Mouse (Mus musculus) gastrocnemius, adult 2 months (tissue): Measurements from ENCODE around the gene Tldc1. TPM values are rescaled to one million over a fixed set of nuclear protein-coding genes. Genes with fewer than 3 reads are reported as not detected.

Source experiments
- DNase-seq: peaks from one replicate; pipeline ENCODE4 v3.0.0; 2022
- H3K27ac ChIP-seq: fragments of 200-600 bp; 2 replicates; pipeline ENCODE4 v1.8.1; 2022; ENCODE audit warnings: mild to moderate bottlenecking
- H3K4me3 ChIP-seq: fragments of 200-600 bp; 2 replicates; pipeline ENCODE4 v1.8.1; 2022; ENCODE audit warnings: mild to moderate bottlenecking, moderate library complexity
- CTCF ChIP-seq: fragments of 200-600 bp; IDR thresholded peaks from 2 replicates; pipeline ENCODE4 v1.8.1; 2022; ENCODE audit warnings: antibody characterized with exemption, mild to moderate bottlenecking, moderate library complexity
- intact Hi-C: fragments of 180-260 bp; cut with DNase I; formaldehyde crosslinking; loops from one replicate; pipeline ENCODE4 v1.15.1; 2025
- total RNA-seq, 2 experiments: library from RNA; stranded (reverse); gene quantifications; 2 replicates each; pipeline ENCODE4 v1.2.3; 2021

Tldc1 gene
- total RNA-seq, 2 experiments from 2014 or later: 3.0 to 3.3 TPM

DNA sequence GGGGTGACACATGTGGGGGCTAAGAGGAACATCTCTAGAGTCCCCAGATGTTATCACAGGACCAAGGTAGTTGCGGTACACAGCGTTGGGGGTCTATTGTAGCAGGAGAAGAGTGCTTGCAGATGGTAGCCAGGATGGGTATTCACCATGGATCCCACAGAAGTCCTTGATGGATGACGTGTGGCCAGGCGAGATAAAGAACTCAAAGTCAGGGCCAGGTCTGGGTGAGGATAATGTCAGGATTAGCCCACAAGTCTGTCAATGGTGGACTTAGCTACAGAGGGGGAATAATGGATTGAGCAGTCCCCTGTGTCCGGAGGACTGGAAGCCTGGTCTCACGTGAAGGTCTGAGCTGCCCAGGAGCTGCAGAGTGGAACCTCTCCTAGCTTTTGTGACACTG lies 53.6 kb downstream of the Tldc1 start:
- DNase-seq: no peak
- no peak for TF ChIP-seq CTCF
- no peak overlapping the region for H3K27ac ChIP-seq
- no peak overlapping the region for H3K4me3 ChIP-seq
- intact Hi-C loops: no loop called here

DNA sequence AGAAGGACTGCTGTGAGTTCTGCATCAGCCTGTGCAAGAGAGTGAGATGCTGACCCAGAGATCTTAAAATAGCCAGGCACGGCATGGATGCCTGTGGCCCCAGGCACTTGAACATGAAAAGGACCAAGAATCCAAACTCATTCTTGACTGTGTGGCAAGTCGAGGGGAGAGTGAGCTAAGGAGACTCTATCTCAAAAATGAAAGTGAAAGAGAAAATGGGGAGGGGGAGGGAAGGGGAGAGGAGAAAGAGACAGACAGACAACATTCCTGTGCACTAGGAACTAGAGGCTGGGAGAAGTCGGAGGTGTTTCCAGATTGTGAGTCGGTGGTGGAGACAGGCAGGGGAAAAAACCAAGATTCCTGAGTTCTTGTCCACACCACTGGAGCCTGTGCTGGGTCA lies 54.5 kb downstream of the Tldc1 start:
- no peak for DNase-seq
- Histone ChIP-seq H3K27ac (no peak overlapping the region), H3K4me3 (no peak overlapping the region)
- intact Hi-C loops: no loop called here
- no peak for TF ChIP-seq CTCF

DNA sequence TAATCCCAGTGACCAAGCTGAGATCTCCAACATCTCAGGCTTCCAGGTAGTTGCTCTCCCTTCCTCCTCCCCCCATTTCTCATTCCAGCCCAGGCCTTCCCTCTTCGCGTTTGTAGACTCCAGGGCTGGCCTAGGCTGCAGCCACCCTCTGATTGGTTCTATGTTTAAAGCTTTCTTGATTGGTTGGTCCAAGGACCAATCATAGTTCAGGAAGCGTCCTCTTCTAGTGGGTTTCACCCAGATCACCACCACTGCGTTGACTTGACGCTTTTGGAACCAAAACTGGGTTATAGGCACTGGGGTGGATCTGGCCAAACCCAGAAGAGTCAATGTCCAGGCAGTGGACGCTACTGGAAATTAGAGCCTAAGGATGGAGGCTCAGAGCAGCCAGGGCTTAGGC lies 55.9 kb downstream of the Tldc1 start:
- no peak for TF ChIP-seq CTCF
- Histone ChIP-seq H3K27ac (no peak overlapping the region), H3K4me3 (no peak overlapping the region)
- no peak for DNase-seq
- intact Hi-C loops: no loop called here

DNA sequence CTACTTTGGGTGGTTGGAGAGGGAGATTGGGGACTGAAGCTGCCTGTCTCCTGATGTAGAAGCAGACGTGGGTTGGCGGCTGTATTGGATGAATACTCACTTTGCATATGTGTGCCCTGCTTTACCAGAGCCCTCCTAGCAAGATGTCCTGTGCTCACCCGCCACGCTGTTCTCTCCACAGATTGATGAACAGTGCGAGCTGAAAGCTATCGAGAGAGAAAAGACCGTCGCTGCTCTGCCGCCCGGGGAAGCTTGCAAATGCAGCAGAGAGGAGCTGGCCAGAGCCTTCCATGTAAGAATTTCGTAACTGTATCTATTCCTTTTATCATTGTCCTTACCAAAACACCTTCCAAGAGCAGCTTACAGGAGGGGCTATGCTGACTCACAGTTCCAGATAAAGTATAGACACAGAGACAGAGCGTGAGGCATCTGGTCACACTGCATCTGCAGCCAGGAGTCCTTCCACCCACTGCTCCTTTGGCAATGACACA lies 59.2 kb downstream of the Tldc1 start:
- Histone ChIP-seq H3K27ac (no peak overlapping the region), H3K4me3 (no peak overlapping the region)
- no peak for DNase-seq
- intact Hi-C loops: no loop called here
- no peak for TF ChIP-seq CTCF

DNA sequence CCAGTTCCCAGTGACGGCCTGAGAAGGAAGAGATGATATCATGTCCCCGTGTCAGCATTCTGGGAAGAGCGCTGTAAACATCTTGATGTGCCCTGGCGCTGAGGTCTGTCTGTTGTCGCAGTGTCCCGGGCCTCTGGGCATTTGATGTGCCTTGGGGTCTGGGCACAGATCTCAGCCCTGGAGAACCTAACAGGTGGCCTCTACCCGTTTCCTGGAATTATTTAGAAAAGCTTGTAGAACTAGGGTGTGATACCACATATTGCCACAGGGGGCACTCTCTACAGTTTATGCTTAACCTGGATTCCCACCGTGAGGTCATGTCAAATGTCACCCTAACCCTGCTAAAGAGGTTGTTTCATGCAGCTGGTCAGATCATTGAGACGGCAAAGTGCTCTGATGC lies 60.5 kb downstream of the Tldc1 start:
- peak; percentile 67 for TF ChIP-seq CTCF
- no peak overlapping the region for H3K4me3 ChIP-seq
- no peak for DNase-seq
- H3K27ac ChIP-seq: no peak overlapping the region
- intact Hi-C loops: no loop called here

DNA sequence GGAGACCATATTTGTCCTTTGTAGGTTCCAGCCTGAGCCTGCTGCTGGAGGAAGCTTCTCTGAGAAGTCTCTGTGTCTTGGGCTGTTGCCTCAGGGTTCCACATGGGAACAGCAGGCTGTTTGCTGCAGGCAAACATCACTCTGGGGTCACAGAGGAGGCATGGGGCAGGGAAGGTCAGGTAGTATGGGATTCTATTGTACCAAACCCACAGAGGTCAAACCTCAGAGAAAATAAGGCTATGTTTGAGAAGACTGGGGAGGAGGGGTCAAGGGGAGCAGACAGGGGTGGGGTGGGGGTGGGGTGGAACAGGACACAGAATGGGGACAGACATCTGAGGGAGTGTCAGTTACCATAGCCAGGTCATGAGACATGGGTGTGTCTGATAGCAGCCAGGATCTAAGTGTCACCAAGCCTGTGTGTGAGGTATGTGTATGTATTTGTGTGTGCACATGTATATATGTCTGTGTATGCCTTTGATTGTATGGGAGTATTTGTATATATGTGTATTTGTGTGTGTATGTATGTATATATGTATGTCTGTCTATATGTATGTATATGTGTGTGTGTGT lies 61.4 kb downstream of the Tldc1 start:
- H3K27ac ChIP-seq: no peak overlapping the region
- DNase-seq: no peak
- intact Hi-C loops: no loop called here
- H3K4me3 ChIP-seq: no peak overlapping the region
- TF ChIP-seq CTCF: no peak

DNA sequence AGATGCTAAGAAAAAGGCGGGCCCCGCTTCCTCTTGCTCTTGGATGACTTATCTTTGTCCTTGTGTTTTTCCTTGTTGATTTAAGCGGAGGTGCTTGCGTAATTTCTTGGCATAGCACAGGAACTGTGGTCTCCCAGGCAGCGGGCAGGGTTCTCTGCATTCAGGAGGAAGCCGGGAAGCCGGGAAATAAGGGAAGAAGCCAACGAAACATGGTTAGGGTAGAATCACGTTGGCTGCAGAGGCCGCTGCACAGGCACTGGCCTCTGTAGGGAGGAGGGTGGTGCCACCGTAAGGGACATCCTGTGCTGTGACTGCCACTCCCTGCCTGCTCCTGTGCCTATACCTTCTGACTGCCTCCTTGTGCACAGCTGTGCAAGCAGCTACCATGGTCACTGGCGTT lies 63.0 kb downstream of the Tldc1 start:
- no peak for DNase-seq
- TF ChIP-seq CTCF: no peak
- peak overlapping the region; percentile 38 for H3K27ac ChIP-seq
- intact Hi-C loops: no loop called here
- H3K4me3 ChIP-seq: no peak overlapping the region

DNA sequence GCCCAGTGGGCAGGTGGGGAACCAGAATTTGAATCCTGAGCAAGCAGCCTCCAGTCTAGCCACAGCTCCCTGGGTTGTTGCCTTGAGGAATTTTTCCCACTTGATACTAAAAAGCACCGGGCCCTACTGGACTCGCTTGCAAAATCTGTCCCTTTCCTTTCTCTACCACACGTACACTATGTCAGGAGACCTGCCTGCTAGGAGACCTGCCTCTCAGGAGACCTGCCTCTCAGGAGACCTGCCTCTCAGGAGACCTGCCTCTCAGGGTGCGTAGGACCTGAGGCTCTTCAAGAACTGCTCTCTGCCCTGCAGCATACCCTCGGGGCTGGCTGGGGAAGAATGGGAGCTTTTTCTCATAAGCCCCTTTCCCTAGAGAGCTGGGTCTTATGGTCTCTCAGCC lies 64.8 kb downstream of the Tldc1 start:
- no peak for TF ChIP-seq CTCF
- no peak overlapping the region for H3K4me3 ChIP-seq
- H3K27ac ChIP-seq: no peak overlapping the region
- intact Hi-C loops: no loop called here
- no peak for DNase-seq

DNA sequence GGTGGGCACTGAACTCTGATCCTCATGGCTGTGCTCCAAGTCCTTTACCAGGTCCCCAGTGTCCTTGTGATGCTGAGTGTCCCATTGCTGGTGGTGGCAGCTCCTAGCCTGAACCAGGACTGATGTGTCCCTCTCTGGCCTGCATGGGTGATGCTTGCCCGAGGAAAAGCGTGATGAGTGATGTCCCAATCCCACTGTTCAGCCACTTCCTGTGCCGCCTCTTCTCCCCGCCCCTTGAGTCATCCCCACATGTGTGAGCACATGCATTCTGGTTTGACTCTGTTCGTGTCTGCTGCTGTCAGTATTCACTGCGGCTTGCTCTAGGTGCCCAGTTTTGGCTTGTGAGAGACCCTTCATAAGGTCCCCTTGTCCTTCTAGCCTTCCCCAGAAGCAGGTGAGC lies 66.0 kb downstream of the Tldc1 start:
- intact Hi-C loops: no loop called here
- TF ChIP-seq CTCF: no peak
- Histone ChIP-seq H3K4me3 (no peak overlapping the region), H3K27ac (no peak overlapping the region)
- DNase-seq: peak; percentile 51

Other genes with a start within 250 kb of the Tldc1 start
- 10 to 100 TPM; 28.6 to 28.7 TPM for gene Mbtps1, start 219.7 kb downstream of the Tldc1 start, total RNA-seq
- gene Hsdl1, start 203.2 kb downstream of the Tldc1 start, total RNA-seq: 10 to 100 TPM; 15.9 to 16.6 TPM
- not detected for gene Dnaaf1, start 203.2 kb downstream of the Tldc1 start, total RNA-seq
- 1 to 10 TPM; 5.2 to 6.6 TPM for gene Taf1c, start 173.2 kb downstream of the Tldc1 start, total RNA-seq
- not detected for gene Adad2, start 165.7 kb downstream of the Tldc1 start, total RNA-seq
- gene Kcng4, start 142.7 kb downstream of the Tldc1 start, total RNA-seq: 10 to 100 TPM; 14.1 to 14.3 TPM
- 10 to 100 TPM; 96.5 to 98.7 TPM for gene Wfdc1, start 112.1 kb downstream of the Tldc1 start, total RNA-seq
- gene Atp2c2, start 78.4 kb downstream of the Tldc1 start, total RNA-seq: under 1 TPM; 0.08 to 0.10 TPM
- gene Cotl1, start 62.1 kb upstream of the Tldc1 start, total RNA-seq: 1 to 10 TPM; 3.2 to 7.4 TPM
- gene Klhl36, start 83.8 kb upstream of the Tldc1 start, total RNA-seq: 1 to 10 TPM in 1 of 2 experiments, under 1 TPM in 1; 0.71 to 1.1 TPM
- 10 to 100 TPM; 56.9 to 73.9 TPM for gene Usp10, start 131.9 kb upstream of the Tldc1 start, total RNA-seq
- 10 to 100 TPM in 1 of 2 experiments, 1 to 10 TPM in 1; 6.1 to 15.0 TPM for gene Gm20388, start 132.4 kb upstream of the Tldc1 start, total RNA-seq
- 10 to 100 TPM in 1 of 2 experiments, 1 to 10 TPM in 1; 9.5 to 19.6 TPM for gene Crispld2, start 214.0 kb upstream of the Tldc1 start, total RNA-seq